Mouse (Mus musculus): ENCODE data around the gene Actn1.

DNA sequence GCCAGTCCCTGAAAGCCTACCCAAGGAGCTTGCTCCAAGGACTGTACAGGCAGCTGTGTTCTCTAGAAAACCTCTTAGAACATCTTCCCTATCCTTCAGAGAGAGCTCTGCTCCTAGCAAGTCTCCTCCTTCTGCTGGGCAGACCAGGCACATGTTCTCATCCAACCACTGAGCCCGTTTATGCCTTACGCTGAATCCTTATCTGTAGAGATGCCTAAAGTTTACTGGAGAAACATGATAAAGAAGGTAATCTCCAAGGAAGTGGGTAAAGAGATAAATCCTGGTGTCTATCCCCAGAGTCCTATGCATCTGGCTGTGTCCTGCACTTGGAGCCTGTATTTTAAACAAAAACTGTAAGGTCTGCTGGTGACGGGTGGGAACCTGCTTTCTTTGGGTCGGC, 30.3 kb upstream of the Actn1 start:
- TF ChIP-seq EP300 (IDR thresholded peaks at IDR 0.05; ENCODE audit: low read depth) (no peak), CTCF (IDR thresholded peaks at IDR 0.05; ENCODE audit: low read depth) (no peak)

Data from liver, postnatal 0 days (tissue).